Mouse (Mus musculus) intestine, embryonic 14.5 days (tissue): Measurements from ENCODE around the gene Snrpa. TPM values are rescaled to one million over a fixed set of nuclear protein-coding genes. Genes with fewer than 3 reads are reported as not detected.
A peak's percentile ranks its signal among the peaks of the same experiment; 100 is the strongest.

Experiments
- ATAC-seq: fragments of 200-750 bp; cut with Nextera tagmentation; replicated peaks from 2 replicates; pipeline ENCODE4 v1.8.0; 2017; ENCODE audit warnings: low read depth, moderate number of reproducible peaks, moderate TSS enrichment, moderate library complexity; ENCODE audit not compliant: low FRiP score, low TSS enrichment
- DNase-seq: peaks from one replicate; pipeline ENCODE4 v3.0.0-alpha.2; 2018; ENCODE audit warnings: low spot score
- H3K27ac ChIP-seq: fragments of 300-500 bp; sonication (generic); 2 replicates; pipeline ENCODE4 v1.5.1; 2014; ENCODE audit warnings: low read depth, mild to moderate bottlenecking, control low read depth
- H3K27me3 ChIP-seq: fragments of 300-500 bp; sonication (generic); replicated peaks from 2 replicates; pipeline ENCODE4 v1.6.1; 2014; ENCODE audit warnings: low read length, control low read depth; ENCODE audit not compliant: control insufficient read depth, insufficient read depth
- H3K36me3 ChIP-seq: fragments of 300-500 bp; sonication (generic); 2 replicates; pipeline ENCODE4 v1.6.1; 2014; ENCODE audit warnings: low read length, control low read depth; ENCODE audit not compliant: control insufficient read depth, insufficient read depth
- H3K4me1 ChIP-seq: fragments of 300-500 bp; sonication (generic); replicated peaks from 2 replicates; pipeline ENCODE4 v1.6.1; 2014; ENCODE audit warnings: low read length, control low read depth, mixed read lengths; ENCODE audit not compliant: control insufficient read depth, insufficient read depth
- H3K4me2 ChIP-seq: fragments of 300-500 bp; sonication (generic); 2 replicates; pipeline ENCODE4 v1.6.1; 2014; ENCODE audit warnings: low read length
- H3K4me3 ChIP-seq: fragments of 300-500 bp; sonication (generic); 2 replicates; pipeline ENCODE4 v1.5.1; 2014; ENCODE audit warnings: low read depth, low read length, control low read depth, mixed read lengths
- H3K9ac ChIP-seq: fragments of 300-500 bp; sonication (generic); 2 replicates; pipeline ENCODE4 v1.6.1; 2014; ENCODE audit warnings: mild to moderate bottlenecking, low read length
- H3K9me3 ChIP-seq: fragments of 300-500 bp; sonication (generic); 2 replicates; pipeline ENCODE4 v1.6.1; 2016; ENCODE audit warnings: low read length, control low read depth; ENCODE audit not compliant: control insufficient read depth
- WGBS: fragments of 180-500 bp; shearing (Covaris S2); extraction: QIAGEN DNeasy Blood & Tissue Kit; methylation state at CpG from one replicate; pipeline ENCODE4 v1.1.7; 2014; 5-methylcytosine and 5-hydroxymethylcytosine counted together
- polyA plus RNA-seq: library from polyadenylated mRNA; unstranded; fragments of >200 nt; fragmentation: Nextera tagmentation; extraction: Ambion mirVana; gene quantifications from 2 replicates; pipeline ENCODE4 v1.2.1, GENCODE M21; 2014

Gene Snrpa
- polyA plus RNA-seq, 1 experiment from 2014 or later, result 283 TPM

GRCm38 (mm10) chr7:27221939-27222338 is 25.9 kb upstream of the Snrpa start:
- Histone ChIP-seq H3K27me3 (no peaks in the 10 kb centered on the region), H3K4me1 (peaks cover 34% of the 10 kb centered on the region), H3K4me3 (no peak overlapping the region), H3K27ac (no peak overlapping the region), H3K9ac (no peak overlapping the region), H3K4me2 (no peak overlapping the region), H3K36me3 (peaks cover 36% of the 10 kb centered on the region), H3K9me3 (no peaks in the 10 kb centered on the region)
- WGBS, result 65% methylated on average over 6 of the region's 6 CpGs
- ATAC-seq (no peak), DNase-seq (no peak)

GRCm38 (mm10) chr7:27219937-27220336 is 23.9 kb upstream of the Snrpa start:
- ATAC-seq, result no peak
- 69% methylated on average over 11 of the region's 11 CpGs for WGBS

GRCm38 (mm10) chr7:27218586-27218985 is 22.5 kb upstream of the Snrpa start:
- WGBS, result 82% methylated on average over 7 of the region's 7 CpGs
- Histone ChIP-seq H3K4me1 (0 out of 2 replicates have a peak, but pooled peaks cover 3% of the 10 kb centered on the region), H3K9me3 (no peaks in the 10 kb centered on the region), H3K9ac (no peak overlapping the region), H3K4me3 (no peak overlapping the region), H3K36me3 (peaks cover 60% of the 10 kb centered on the region), H3K27ac (no peak overlapping the region), H3K27me3 (no peaks in the 10 kb centered on the region), H3K4me2 (no peak overlapping the region)
- DNase-seq (no peak), ATAC-seq (no peak)

More at GRCm38 (mm10) chr7:27219937-27220336, 23.9 kb upstream of the Snrpa start:
- H3K27ac ChIP-seq, result no peak overlapping the region
- no peak overlapping the region for H3K9ac ChIP-seq
- peaks cover 14% of the 10 kb centered on the region for H3K4me1 ChIP-seq
- peaks cover 49% of the 10 kb centered on the region for H3K36me3 ChIP-seq
- no peaks in the 10 kb centered on the region for H3K9me3 ChIP-seq
- no peaks in the 10 kb centered on the region for H3K27me3 ChIP-seq
- no peak for DNase-seq
- no peak overlapping the region for H3K4me3 ChIP-seq
- no peak overlapping the region for H3K4me2 ChIP-seq

- WGBS, result 87% methylated on average over 2 of the region's 2 CpGs
- Histone ChIP-seq H3K27me3 (no peaks in the 10 kb centered on the region), H3K4me1 (no peaks in the 10 kb centered on the region), H3K9me3 (no peaks in the 10 kb centered on the region), H3K4me2 (no peak overlapping the region), H3K4me3 (no peak overlapping the region), H3K36me3 (peaks cover 89% of the 10 kb centered on the region), H3K27ac (no peak overlapping the region), H3K9ac (no peak overlapping the region)
- no peak for DNase-seq
- ATAC-seq, result no peak
These were observed 16.6 kb upstream of the Snrpa start for GRCm38 (mm10) chr7:27212626-27213025.

- H3K4me2 ChIP-seq, result no peak overlapping the region
- H3K9me3 ChIP-seq, result no peaks in the 10 kb centered on the region
These were observed 7.8 kb upstream of the Snrpa start for GRCm38 (mm10) chr7:27203730-27204449.

GRCm38 (mm10) chr7:27198779-27199178 is 2.7 kb upstream of the Snrpa start:
- 91% methylated on average over 8 of the region's 8 CpGs for WGBS

More at GRCm38 (mm10) chr7:27203730-27204449, 7.8 kb upstream of the Snrpa start:
- 95% methylated on average over 8 of the region's 8 CpGs for WGBS
- Histone ChIP-seq H3K4me3 (no peak overlapping the region), H3K9ac (no peak overlapping the region), H3K4me1 (no peaks in the 10 kb centered on the region), H3K36me3 (peaks cover 53% of the 10 kb centered on the region), H3K27ac (no peak overlapping the region), H3K27me3 (no peaks in the 10 kb centered on the region)
- DNase-seq (no peak), ATAC-seq (no peak)

GRCm38 (mm10) chr7:27198355-27198754 is 2.3 kb upstream of the Snrpa start:
- H3K9ac ChIP-seq, result no peak overlapping the region
- H3K27ac ChIP-seq, result no peak overlapping the region
- ATAC-seq (no peak), DNase-seq (no peak)
- H3K36me3 ChIP-seq, result peaks cover 33% of the 10 kb centered on the region
- H3K4me3 ChIP-seq, result no peak overlapping the region
- no peaks in the 10 kb centered on the region for H3K27me3 ChIP-seq
- no peaks in the 10 kb centered on the region for H3K9me3 ChIP-seq
- H3K4me2 ChIP-seq, result no peak overlapping the region
- H3K4me1 ChIP-seq, result peaks cover 14% of the 10 kb centered on the region

More at GRCm38 (mm10) chr7:27198779-27199178, 2.7 kb upstream of the Snrpa start:
- ATAC-seq, result no peak
- Histone ChIP-seq H3K4me3 (no peak overlapping the region), H3K9me3 (no peaks in the 10 kb centered on the region), H3K27me3 (no peaks in the 10 kb centered on the region), H3K27ac (no peak overlapping the region), H3K36me3 (peaks cover 33% of the 10 kb centered on the region), H3K4me2 (no peak overlapping the region), H3K9ac (no peak overlapping the region), H3K4me1 (peaks cover 12% of the 10 kb centered on the region)
- no peak for DNase-seq

GRCm38 (mm10) chr7:27197634-27198033 is 1.6 kb upstream of the Snrpa start:
- Histone ChIP-seq H3K36me3 (peaks cover 33% of the 10 kb centered on the region), H3K27ac (no peak overlapping the region), H3K4me1 (peaks cover 14% of the 10 kb centered on the region), H3K4me2 (no peak overlapping the region), H3K4me3 (no peak overlapping the region), H3K9me3 (no peaks in the 10 kb centered on the region), H3K9ac (no peak overlapping the region), H3K27me3 (no peaks in the 10 kb centered on the region)
- DNase-seq, result no peak
- no peak for ATAC-seq
- 94% methylated on average over 8 of the region's 8 CpGs for WGBS

GRCm38 (mm10) chr7:27197136-27197535 is 1.1 kb upstream of the Snrpa start:
- no peaks in the 10 kb centered on the region for H3K9me3 ChIP-seq
- H3K4me2 ChIP-seq, result peak overlapping the region; percentile 81
- no peak overlapping the region for H3K4me3 ChIP-seq
- DNase-seq, result no peak
- no peaks in the 10 kb centered on the region for H3K27me3 ChIP-seq
- no peak for ATAC-seq
- H3K9ac ChIP-seq, result no peak overlapping the region
- 79% methylated on average over 3 of the region's 3 CpGs for whole genome bisulfite sequencing
- H3K27ac ChIP-seq, result no peak overlapping the region
- H3K36me3 ChIP-seq, result peaks cover 33% of the 10 kb centered on the region
- peaks cover 14% of the 10 kb centered on the region for H3K4me1 ChIP-seq
